Mouse (Mus musculus) limb, embryonic 11.5 days (tissue): ENCODE results near the gene Cyp2b10. TPM values are rescaled to one million over a fixed set of nuclear protein-coding genes. Genes with fewer than 3 reads are reported as not detected.

ENCODE experiments used
- ATAC-seq: fragments of 200-750 bp; cut with Nextera tagmentation; 2 replicates; pipeline ENCODE4 v1.8.0; 2017; ENCODE audit warnings: low read depth; ENCODE audit not compliant: insufficient number of reproducible peaks, low FRiP score, low TSS enrichment
- DNase-seq: peaks from one replicate; pipeline ENCODE4 v3.0.0-alpha.2; 2015; ENCODE audit warnings: low spot score
- H3K27ac ChIP-seq: fragments of 300-500 bp; sonication (generic); replicated peaks from 2 replicates; pipeline ENCODE4 v1.5.1; 2014; ENCODE audit warnings: low read depth, mild to moderate bottlenecking, low read length
- H3K27me3 ChIP-seq: fragments of 300-500 bp; sonication (generic); 2 replicates; pipeline ENCODE4 v1.6.1; 2014; ENCODE audit warnings: mild to moderate bottlenecking, low read length, mixed read lengths; ENCODE audit not compliant: control insufficient read depth, insufficient read depth
- H3K36me3 ChIP-seq: fragments of 300-500 bp; sonication (generic); 2 replicates; pipeline ENCODE4 v1.6.1; 2014; ENCODE audit warnings: mild to moderate bottlenecking, low read length, moderate library complexity, mixed read lengths; ENCODE audit not compliant: control insufficient read depth, insufficient read depth
- H3K4me1 ChIP-seq: fragments of 300-500 bp; sonication (generic); 2 replicates; pipeline ENCODE4 v1.6.1; 2014; ENCODE audit warnings: low read length, mixed read lengths; ENCODE audit not compliant: control insufficient read depth, insufficient read depth
- H3K4me2 ChIP-seq: fragments of 300-500 bp; sonication (generic); 2 replicates; pipeline ENCODE4 v1.6.1; 2014; ENCODE audit warnings: low read depth, mild to moderate bottlenecking, moderate library complexity; ENCODE audit not compliant: severe bottlenecking
- H3K4me3 ChIP-seq: fragments of 300-500 bp; sonication (generic); 2 replicates; pipeline ENCODE4 v1.5.1; 2014; ENCODE audit warnings: low read depth, low read length
- H3K9ac ChIP-seq: fragments of 300-500 bp; sonication (generic); 2 replicates; pipeline ENCODE4 v1.6.1; 2014; ENCODE audit warnings: mild to moderate bottlenecking, low read length
- H3K9me3 ChIP-seq: fragments of 300-500 bp; sonication (generic); 2 replicates; pipeline ENCODE4 v1.6.1; 2016; ENCODE audit warnings: low read length; ENCODE audit not compliant: control insufficient read depth
- WGBS: fragments of 180-500 bp; shearing (Covaris S2); extraction: QIAGEN DNeasy Blood & Tissue Kit; methylation state at CpG from one replicate; pipeline ENCODE4 v1.1.7; 2014; 5-methylcytosine and 5-hydroxymethylcytosine counted together
- polyA plus RNA-seq: library from polyadenylated mRNA; unstranded; fragments of >200 nt; fragmentation: Nextera tagmentation; extraction: Ambion mirVana; gene quantifications from 2 replicates; pipeline ENCODE4 v1.2.1, GENCODE M21; 2014

The Cyp2b10 gene
- polyA plus RNA-seq, 1 experiment from 2014 or later, result not detected

GRCm38 (mm10) chr7:25945274-25945673 lies 47.9 kb downstream of the Cyp2b10 start:
- no peak overlapping the region for H3K4me2 ChIP-seq
- no peak overlapping the region for H3K9ac ChIP-seq
- no peaks in the 10 kb centered on the region for H3K9me3 ChIP-seq
- WGBS, result 82% methylated on average over 1 of the region's 1 CpGs
- H3K4me3 ChIP-seq, result no peak overlapping the region
- DNase-seq (no peak), ATAC-seq (no peak)
- no peaks in the 10 kb centered on the region for H3K4me1 ChIP-seq
- no peak overlapping the region for H3K27ac ChIP-seq
- no peaks in the 10 kb centered on the region for H3K27me3 ChIP-seq
- no peaks in the 10 kb centered on the region for H3K36me3 ChIP-seq

Other genes with a start within 250 kb of the Cyp2b10 start
- 49.3 and 54.7 TPM in 2 replicates for gene Bckdha, start 238.6 kb upstream of the Cyp2b10 start, polyA plus RNA-seq
- 70.0 and 73.8 TPM in 2 replicates for gene Exosc5, start 238.5 kb upstream of the Cyp2b10 start, polyA plus RNA-seq
- 1.7 and 2.2 TPM in 2 replicates for gene Tmem91, start 222.5 kb upstream of the Cyp2b10 start, polyA plus RNA-seq
- gene B9d2, start 216.8 kb upstream of the Cyp2b10 start, polyA plus RNA-seq, result 30.7 and 31.7 TPM in 2 replicates
- 1.6 and 1.9 TPM in 2 replicates for gene Tgfb1, start 210.6 kb upstream of the Cyp2b10 start, polyA plus RNA-seq
- 33.1 and 35.3 TPM in 2 replicates for gene Ccdc97, start 178.5 kb upstream of the Cyp2b10 start, polyA plus RNA-seq
- 82.9 and 87.8 TPM in 2 replicates for gene Hnrnpul1, start 142.9 kb upstream of the Cyp2b10 start, polyA plus RNA-seq
- 32.1 and 32.5 TPM in 2 replicates for gene Axl, start 108.9 kb upstream of the Cyp2b10 start, polyA plus RNA-seq
- gene Cyp2s1, start 80.7 kb upstream of the Cyp2b10 start, polyA plus RNA-seq, result 1.6 and 1.9 TPM in 2 replicates
- gene Cyp2b13, start 163.9 kb downstream of the Cyp2b10 start, polyA plus RNA-seq, result not detected in 2 replicates